Mouse (Mus musculus) kidney, adult 2 months (tissue): ENCODE measurements around the gene Bcr. TPM values are rescaled to one million over a fixed set of nuclear protein-coding genes. Genes with fewer than 3 reads are reported as not detected.

Source experiments
- DNase-seq: peaks from one replicate; pipeline ENCODE4 v3.0.0; 2021
- H3K27ac ChIP-seq: fragments of 200-500 bp; 2 replicates; pipeline ENCODE4 v1.5.1; 2012; ENCODE audit warnings: low read depth, low read length, control low read depth, inconsistent platforms; ENCODE audit not compliant: insufficient read depth
- H3K27me3 ChIP-seq: fragments of 200-500 bp; replicated peaks from 2 replicates; pipeline ENCODE4 v1.6.1; 2012; ENCODE audit warnings: mild to moderate bottlenecking, moderate library complexity, low read length, inconsistent platforms; ENCODE audit not compliant: control insufficient read depth, insufficient read depth
- H3K36me3 ChIP-seq: fragments of 200-500 bp; 2 replicates; pipeline ENCODE4 v1.6.1; 2012; ENCODE audit warnings: mild to moderate bottlenecking, moderate library complexity, low read length, inconsistent platforms; ENCODE audit not compliant: control insufficient read depth, insufficient read depth
- H3K4me1 ChIP-seq: fragments of 200-500 bp; 2 replicates; pipeline ENCODE4 v1.6.1; 2011; ENCODE audit warnings: low read length; ENCODE audit not compliant: control insufficient read depth, insufficient read depth
- H3K4me3 ChIP-seq: fragments of 200-500 bp; 2 replicates; pipeline ENCODE4 v1.5.1; 2011; ENCODE audit warnings: mild to moderate bottlenecking, low read depth, low read length, control low read depth; ENCODE audit not compliant: insufficient read depth
- CTCF ChIP-seq: fragments of 200-500 bp; conservative IDR thresholded peaks from 2 replicates; pipeline ENCODE4 v1.5.1; 2011; ENCODE audit warnings: low read depth, mild to moderate bottlenecking, control low read depth, low read length, moderate library complexity, mixed read lengths; ENCODE audit not compliant: insufficient read depth, insufficient read length
- POLR2A ChIP-seq: fragments of 200-500 bp; IDR thresholded peaks from one replicate; pipeline ENCODE4 v1.6.1; 2011; ENCODE audit warnings: low read depth, low read length, control low read depth
- WGBS: fragments of 180-500 bp; shearing (Covaris S2); methylation state at CpG from one replicate; pipeline ENCODE4 v1.1.7; 2018; 5-methylcytosine and 5-hydroxymethylcytosine counted together
- polyA plus RNA-seq: library from polyadenylated mRNA; depleted of rRNA; stranded (reverse); fragments of >200 nt; gene quantifications from 2 replicates; pipeline ENCODE4 v1.2.3, GENCODE M21; 2012

Gene Bcr
- polyA plus RNA-seq, 1 experiment, result 28.7 TPM

DNA sequence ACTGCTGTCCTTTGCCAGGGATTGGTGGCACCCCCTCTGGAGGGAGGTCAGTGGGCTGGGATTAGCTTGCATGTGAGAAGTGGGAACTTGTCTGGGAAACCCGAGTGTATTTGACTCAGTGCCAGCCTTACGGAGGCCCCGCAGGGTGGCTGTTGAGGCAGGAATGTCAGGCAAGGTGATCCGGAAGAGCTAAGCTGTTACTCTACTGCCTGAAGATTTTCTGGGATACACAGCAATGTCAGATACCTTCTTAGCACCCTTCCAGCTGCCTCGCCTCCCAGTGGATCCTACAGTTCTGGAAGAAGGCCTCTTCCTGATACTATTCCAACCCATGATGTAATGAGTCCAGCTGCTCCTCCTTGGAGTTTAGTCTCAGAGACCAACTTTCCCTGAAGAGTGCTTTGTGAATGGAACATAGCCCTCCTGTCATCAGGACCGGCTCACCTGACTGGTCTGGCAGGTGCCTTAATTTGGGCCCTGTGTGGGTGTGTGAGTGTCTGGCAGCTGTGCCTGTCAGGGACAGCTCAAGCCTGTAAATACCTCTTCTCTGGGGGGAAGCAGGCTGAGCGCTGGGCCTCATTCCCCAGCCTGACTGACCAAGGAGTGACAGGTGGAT is 56.6 kb downstream of the Bcr start:
- Histone ChIP-seq H3K27ac (no peak overlapping the region), H3K4me1 (peaks cover 26% of the 10 kb centered on the region), H3K36me3 (no peaks in the 10 kb centered on the region), H3K27me3 (no peaks in the 10 kb centered on the region), H3K4me3 (no peak overlapping the region)
- peak; percentile 17 for DNase-seq
- TF ChIP-seq CTCF (no peak), POLR2A (no peak)
- WGBS, result 52% methylated on average over 7 of the region's 7 CpGs

DNA sequence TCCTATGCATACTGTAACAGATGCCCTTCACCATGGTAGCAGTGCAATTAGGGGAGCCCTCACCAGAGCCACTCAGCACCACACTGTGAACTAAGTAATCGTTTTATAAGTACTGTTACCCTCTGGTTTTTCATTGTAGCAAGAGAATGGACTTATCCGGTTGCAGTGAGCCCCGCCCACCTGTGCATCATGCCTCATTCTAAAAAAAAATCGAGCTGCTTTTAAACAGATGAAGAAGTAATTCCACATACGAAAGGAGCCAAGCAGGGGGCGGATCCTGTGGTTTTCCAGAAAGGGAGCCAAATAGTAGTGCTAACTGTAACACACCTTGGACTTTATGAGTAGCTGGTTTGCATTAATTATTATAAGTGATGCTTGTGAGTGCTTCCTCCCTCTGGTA is 58.1 kb downstream of the Bcr start:
- no peaks in the 10 kb centered on the region for H3K27me3 ChIP-seq
- peaks cover 26% of the 10 kb centered on the region for H3K4me1 ChIP-seq
- peak; percentile 41 for DNase-seq
- TF ChIP-seq CTCF (no peak), POLR2A (no peak)
- no peaks in the 10 kb centered on the region for H3K36me3 ChIP-seq
- no peak overlapping the region for H3K27ac ChIP-seq
- no peak overlapping the region for H3K4me3 ChIP-seq
- 60% methylated on average over 6 of the region's 6 CpGs for WGBS

DNA sequence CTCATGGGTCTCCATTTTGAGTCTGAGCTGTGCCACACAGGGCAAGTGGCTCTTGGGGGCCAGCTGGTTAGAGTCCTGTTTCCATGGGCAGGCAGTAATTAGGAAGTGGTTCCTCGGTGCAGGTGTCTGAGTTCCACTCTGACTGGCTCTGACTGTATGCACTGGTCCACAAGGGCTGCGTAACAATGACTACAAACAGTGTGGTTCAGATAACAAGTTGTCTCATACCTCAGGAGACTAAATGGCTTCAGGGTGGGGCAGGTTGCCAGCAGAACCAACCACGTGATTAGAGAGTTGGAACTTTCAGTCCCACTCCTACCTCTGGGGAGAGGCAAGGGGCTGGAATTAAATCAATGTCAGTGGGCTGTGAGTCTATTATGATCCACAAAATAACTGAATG is 59.0 kb downstream of the Bcr start:
- H3K4me3 ChIP-seq, result no peak overlapping the region
- no peaks in the 10 kb centered on the region for H3K27me3 ChIP-seq
- WGBS, result 46% methylated on average over 3 of the region's 3 CpGs
- TF ChIP-seq POLR2A (no peak), CTCF (no peak)
- H3K4me1 ChIP-seq, result peaks cover 26% of the 10 kb centered on the region
- no peaks in the 10 kb centered on the region for H3K36me3 ChIP-seq
- DNase-seq, result peak; percentile 72
- H3K27ac ChIP-seq, result no peak overlapping the region

DNA sequence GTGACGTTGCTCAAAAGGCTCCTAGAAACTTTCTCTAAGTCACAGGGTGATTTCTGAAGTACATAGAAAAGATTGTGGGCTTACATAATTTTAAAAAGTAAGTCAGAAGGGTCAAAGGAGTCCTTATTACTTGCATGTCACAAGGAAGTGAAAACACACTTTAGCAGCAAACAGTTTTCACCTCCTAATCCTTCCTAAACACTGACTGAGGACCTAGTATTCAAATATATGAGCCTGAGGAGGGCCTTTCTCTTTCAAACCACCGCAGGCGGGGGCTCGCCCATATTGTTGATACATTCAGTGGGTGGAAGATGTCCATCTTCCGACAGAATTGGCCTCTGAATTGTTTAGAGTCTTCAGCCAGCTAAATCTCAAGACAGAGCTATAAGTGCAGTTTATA is 59.8 kb downstream of the Bcr start:
- Histone ChIP-seq H3K4me1 (peaks cover 26% of the 10 kb centered on the region), H3K4me3 (no peak overlapping the region), H3K27ac (no peak overlapping the region), H3K27me3 (no peaks in the 10 kb centered on the region), H3K36me3 (no peaks in the 10 kb centered on the region)
- 89% methylated on average over 5 of the region's 5 CpGs for WGBS
- TF ChIP-seq POLR2A (no peak), CTCF (no peak)
- DNase-seq, result no peak

GRCm38 (mm10) chr10:75121028-75121427 is 60.6 kb downstream of the Bcr start:
- Histone ChIP-seq H3K27ac (peak overlapping the region; percentile 29), H3K4me1 (peaks cover 26% of the 10 kb centered on the region), H3K27me3 (no peaks in the 10 kb centered on the region), H3K4me3 (no peak overlapping the region), H3K36me3 (no peaks in the 10 kb centered on the region)
- DNase-seq, result peak; percentile 77
- TF ChIP-seq CTCF (no peak), POLR2A (no peak)
- 42% methylated on average over 5 of the region's 5 CpGs for WGBS

DNA sequence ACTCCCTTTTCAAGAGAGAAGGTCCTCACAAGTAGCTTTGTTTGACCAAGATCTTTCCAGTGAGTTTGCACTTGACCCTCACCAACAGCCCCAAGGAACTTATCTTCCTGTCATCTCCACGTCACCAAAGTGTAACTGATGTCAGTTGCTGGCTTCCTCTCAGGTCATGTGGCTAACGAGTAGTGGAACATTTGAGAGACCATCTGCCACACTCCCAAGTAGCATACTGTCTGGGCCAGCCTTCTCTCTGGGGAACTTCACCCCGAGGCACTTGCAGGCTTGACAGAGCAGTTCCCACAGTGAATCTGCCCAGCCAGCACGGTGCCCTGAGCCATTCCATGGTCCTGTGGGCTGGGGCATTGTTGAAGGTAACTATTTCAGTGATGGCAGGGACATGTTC is 65.2 kb downstream of the Bcr start:
- TF ChIP-seq CTCF, result no peak
- TF ChIP-seq POLR2A, result no peak
- Histone ChIP-seq H3K27me3 (no peaks in the 10 kb centered on the region), H3K4me3 (no peak overlapping the region), H3K27ac (no peak overlapping the region), H3K4me1 (peaks cover 7% of the 10 kb centered on the region; the same call in 1 of the 2 replicates), H3K36me3 (no peaks in the 10 kb centered on the region)
- no peak for DNase-seq
- 78% methylated on average over 4 of the region's 4 CpGs for whole genome bisulfite sequencing

DNA sequence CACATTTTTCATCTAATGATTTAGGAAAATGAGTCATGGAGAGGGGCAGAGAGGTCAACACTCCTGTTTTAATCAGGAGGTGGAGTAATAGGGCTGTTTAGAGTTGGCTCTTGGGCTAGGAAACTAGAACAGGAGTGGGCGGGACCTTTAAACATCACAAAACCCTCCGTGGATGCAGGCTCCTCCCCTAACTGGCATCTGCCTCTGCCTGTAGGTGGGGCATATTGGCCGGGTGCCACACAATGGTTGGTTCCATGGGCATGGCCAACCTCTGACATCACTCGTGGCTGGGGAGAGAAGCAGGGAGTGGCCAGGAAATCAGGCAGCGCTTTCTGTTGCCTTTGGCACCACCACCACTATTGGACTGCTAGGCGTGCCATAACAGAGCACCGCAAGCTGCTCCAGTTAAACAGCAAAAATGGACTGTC is 68.9 kb downstream of the Bcr start:
- WGBS, result 52% methylated on average over 7 of the region's 7 CpGs
- no peak for TF ChIP-seq CTCF
- TF ChIP-seq POLR2A, result no peak
- peaks cover 4% of the 10 kb centered on the region for H3K4me1 ChIP-seq
- H3K27ac ChIP-seq, result no peak overlapping the region
- no peak overlapping the region for H3K4me3 ChIP-seq
- DNase-seq, result peak; percentile 80
- no peaks in the 10 kb centered on the region for H3K27me3 ChIP-seq
- H3K36me3 ChIP-seq, result no peaks in the 10 kb centered on the region
